Mouse (Mus musculus): ENCODE data around the gene Rsc1a1.
A peak's percentile ranks its signal among the peaks of the same experiment; 100 is the strongest.

Gene Rsc1a1

DNA sequence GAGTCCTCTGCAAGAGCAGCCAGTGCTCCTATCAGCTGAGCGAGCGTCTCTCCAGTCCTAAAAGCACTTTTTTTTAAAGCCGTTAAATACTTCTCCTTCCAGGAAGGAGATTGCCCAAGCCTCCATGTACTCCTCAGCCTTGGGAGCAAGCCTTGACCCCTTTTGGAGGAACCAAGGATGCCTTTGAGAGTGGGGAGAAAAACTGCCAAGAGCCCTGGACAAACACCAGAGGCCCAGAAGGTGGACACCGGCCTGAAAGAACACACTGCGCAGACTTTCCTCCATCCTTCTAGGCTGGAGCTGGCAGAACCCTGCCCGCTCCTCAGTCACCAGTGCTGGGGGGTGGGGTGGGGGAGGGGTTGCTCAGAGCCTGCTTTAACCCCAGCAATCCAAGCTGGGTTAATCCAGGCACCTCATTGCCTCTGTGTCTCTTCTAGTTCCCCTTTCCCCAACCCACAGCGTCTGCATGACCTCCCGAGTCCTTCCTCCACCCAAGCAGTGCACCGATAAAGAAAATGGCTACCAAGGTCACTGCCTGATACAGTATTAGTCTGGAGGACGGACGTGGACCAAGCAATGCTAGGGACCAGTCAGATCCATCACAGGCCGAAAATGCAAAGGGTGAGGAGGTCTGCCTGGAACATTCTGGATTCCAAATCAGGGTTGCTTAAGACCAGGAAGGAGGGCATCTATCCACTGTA, 29.3 kb downstream of the Rsc1a1 start:
- no peak for DNase-seq (ENCODE audit: low read depth, low spot score)

GRCm38 (mm10) chr4:141654509-141654908, 30.9 kb downstream of the Rsc1a1 start:
- no peak for DNase-seq (ENCODE audit: low read depth, low spot score)

DNA sequence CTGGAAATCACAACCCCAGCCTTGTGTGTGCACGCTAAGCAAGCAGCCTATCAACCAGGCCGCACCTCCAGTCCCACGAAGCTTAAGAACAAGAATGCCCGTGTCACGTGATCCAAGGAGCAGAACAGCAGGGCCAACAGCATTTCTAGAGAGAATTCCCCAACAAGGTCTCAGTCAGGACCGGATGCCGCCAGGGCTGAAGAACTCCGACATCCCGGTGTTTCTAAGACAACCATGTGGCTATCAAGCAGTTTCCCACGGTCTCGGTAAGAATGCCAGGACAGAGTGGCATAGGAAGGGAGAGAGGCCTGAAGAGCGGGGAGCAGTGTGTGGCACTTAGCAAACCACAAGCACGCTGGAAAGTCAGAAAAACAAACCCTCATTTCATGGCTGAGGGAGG, 31.6 kb downstream of the Rsc1a1 start:
- DNase-seq (ENCODE audit: low read depth, low spot score): no peak

- DNase-seq (ENCODE audit: low read depth, low spot score): no peak
Measured at GRCm38 (mm10) chr4:141653044-141653443, 32.4 kb downstream of the Rsc1a1 start.

DNA sequence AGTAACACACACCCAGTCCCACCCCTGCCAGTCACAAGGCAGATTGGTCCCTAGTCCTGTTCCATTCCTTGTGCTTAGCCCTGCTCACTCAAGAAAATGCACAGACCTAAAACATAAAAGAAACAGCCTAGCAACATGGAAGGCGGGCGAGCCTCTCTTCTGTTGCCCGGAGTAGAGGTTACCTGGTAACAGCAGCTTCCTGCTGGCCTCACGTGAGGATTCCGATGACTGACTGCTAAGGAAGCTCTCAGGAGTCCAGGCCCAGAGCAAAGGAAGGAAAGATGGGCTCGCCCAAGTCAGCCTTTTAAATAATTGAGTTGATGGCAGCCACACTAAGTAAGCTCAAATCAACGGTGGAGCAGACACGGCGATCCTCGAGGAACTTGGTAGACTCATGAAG, 33.5 kb downstream of the Rsc1a1 start:
- no peak for DNase-seq (ENCODE audit: low read depth, low spot score)

DNA sequence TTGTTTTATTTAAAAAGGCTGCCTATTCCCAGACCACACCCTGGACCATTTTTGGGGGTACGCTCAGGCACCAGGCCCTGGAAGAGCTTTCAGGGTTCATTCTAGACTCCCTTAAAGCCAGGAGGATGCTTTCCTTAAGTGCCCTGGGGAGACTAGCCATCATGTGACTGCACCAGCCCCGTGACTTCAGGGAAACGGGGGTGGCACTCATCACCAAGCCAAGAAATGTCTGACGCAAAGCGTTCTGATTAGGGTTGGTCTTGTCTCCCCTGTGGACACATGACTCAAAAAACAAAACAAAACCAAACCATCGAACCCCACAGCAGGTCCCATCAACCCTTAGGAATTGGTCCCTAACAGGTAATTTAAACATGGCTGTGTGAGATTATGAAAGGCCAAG, 34.1 kb downstream of the Rsc1a1 start:
- DNase-seq (ENCODE audit: low read depth, low spot score): no peak

- peak; percentile 19 for DNase-seq (ENCODE audit: low read depth, low spot score)
Measured at GRCm38 (mm10) chr4:141649244-141649643, 36.2 kb downstream of the Rsc1a1 start.

DNA sequence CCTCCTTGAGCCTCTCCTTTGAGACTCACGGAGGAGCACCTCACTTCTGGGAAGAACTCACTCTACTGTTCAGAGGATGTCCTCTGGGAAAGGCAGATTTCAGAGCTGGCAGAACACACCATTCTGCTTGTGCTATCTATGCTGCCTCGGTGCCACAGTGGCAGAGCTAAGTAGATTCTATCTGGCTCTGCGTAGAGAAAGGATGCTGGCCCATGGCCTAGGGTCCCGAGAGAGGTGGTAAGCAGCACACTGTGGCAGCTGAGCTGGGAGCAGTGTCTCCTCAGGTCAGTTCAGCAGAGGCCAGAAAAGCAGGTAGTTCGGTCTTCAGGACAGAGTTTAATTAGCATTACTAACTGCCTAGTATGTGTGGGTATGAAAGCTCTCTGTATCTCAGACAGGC, 37.1 kb downstream of the Rsc1a1 start:
- no peak for DNase-seq (ENCODE audit: low read depth, low spot score)

- DNase-seq (ENCODE audit: low read depth, low spot score): no peak
Measured at GRCm38 (mm10) chr4:141647187-141647586, 38.2 kb downstream of the Rsc1a1 start.

DNA sequence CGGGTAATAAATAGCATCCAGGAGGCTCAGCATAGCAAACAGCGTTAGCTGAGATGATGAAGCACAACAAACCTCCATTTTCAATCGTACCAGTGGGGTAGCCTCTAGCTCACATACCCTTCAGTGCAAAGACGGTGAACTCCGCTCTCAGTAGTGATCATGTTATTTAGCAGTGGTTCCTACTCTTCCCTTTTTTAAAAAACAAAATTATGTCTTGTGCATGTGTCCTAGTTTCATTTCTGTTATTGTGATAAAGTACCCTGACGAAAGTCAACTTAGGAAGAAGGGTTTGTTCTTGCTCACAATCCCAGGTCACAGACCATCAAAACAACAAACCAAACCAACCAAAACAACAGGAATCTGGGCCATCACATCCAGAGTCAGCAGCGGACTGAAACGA, 39.4 kb downstream of the Rsc1a1 start:
- no peak for DNase-seq (ENCODE audit: low read depth, low spot score)

- no peak for DNase-seq (ENCODE audit: low read depth, low spot score)
Measured at GRCm38 (mm10) chr4:141643118-141643855, 42.1 kb downstream of the Rsc1a1 start.

DNA sequence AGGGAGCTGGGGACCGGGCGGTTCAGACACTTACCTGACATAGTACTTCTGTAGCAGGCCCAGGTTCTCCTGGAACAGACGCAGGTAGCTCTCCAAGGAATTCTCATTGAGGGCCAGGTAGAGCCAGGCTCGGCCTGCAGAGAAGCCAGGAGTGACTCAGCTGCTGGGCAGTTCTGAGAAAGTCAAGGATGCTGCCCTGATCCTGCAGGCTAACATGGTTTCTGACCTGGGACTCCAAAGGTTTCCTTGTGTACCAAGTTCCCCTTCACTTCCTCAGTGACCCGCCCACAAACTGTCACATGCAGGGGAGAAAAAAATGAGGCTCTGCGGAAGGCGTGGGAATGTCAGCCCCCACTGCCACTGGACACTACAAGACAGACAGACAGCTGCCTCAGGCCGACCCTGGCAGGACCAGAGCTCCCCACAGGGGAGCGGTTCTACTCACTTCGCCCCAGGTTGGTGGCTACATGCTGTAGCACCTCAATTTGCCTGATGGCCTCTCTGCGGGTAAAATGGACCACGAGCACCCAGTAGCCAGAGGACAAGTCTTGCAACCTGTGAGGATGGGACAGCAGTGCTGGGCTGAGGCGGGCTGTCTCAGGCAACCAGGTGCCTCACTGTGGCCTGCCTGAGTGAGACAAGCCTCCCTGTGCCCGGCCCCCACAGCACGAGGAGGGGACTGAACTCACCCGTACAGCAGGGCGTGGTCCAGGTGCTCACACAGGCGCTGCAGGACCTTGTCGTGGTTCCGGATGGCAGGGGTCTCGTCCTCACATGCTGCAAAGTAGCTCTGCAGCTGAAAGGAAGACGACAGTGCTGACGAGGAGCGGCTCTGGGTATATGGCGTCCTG, 43.2 kb downstream of the Rsc1a1 start:
- no peak for DNase-seq (ENCODE audit: low read depth, low spot score)

DNA sequence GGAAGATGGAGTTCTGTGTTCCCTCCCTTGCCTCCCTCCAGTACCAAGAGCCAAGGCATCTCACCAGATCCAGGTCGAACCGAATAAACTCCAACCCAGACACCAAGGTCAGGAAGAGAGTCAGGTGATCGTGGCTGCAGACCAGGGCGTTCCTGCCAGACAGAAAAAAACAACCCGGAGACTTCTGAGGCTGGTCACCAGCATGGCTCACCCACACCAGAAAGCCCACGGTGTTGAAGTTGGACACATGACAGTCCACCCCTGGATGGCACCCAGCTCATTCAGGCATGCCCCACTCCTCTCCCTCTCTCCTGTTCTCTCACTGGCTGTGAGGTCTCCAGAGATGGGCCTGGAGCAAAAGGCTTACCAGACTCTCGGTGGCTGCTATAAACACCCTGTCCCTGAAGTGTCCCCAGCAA, 44.0 kb downstream of the Rsc1a1 start:
- no peak for DNase-seq (ENCODE audit: low read depth, low spot score)

GRCm38 (mm10) chr4:141639474-141639873, 45.9 kb downstream of the Rsc1a1 start:
- DNase-seq (ENCODE audit: low read depth, low spot score): no peak

- no peak for DNase-seq (ENCODE audit: low read depth, low spot score)
Measured at GRCm38 (mm10) chr4:141636693-141637092, 48.7 kb downstream of the Rsc1a1 start.

- DNase-seq (ENCODE audit: low read depth, low spot score): no peak
Measured at GRCm38 (mm10) chr4:141635991-141636390, 49.4 kb downstream of the Rsc1a1 start.

Data from forelimb bud, embryonic 11.5 days (tissue).